Mouse (Mus musculus): ENCODE measurements around the gene Hemgn.

The Hemgn gene

GRCm38 (mm10) chr4:46413406-46413805, at the start of gene Hemgn:
Gene Hemgn, minus strand, starts transcription at chr4:46413506.
- no peak for DNase-seq (ENCODE audit: low read depth in 2 of 2, low spot score in 2 of 2)

- no peak for DNase-seq (ENCODE audit: low read depth in 2 of 2, low spot score in 2 of 2)
Observed at GRCm38 (mm10) chr4:46458411-46458810, 45.1 kb upstream of the Hemgn start.

GRCm38 (mm10) chr4:46457186-46457585, 43.9 kb upstream of the Hemgn start:
- DNase-seq (ENCODE audit: low read depth in 2 of 2, low spot score in 2 of 2), result no peak

GRCm38 (mm10) chr4:46456762-46457161, 43.5 kb upstream of the Hemgn start:
- DNase-seq (ENCODE audit: low read depth in 2 of 2, low spot score in 2 of 2), result no peak

GRCm38 (mm10) chr4:46454097-46454864, 41.0 kb upstream of the Hemgn start:
- no peak for DNase-seq (ENCODE audit: low read depth in 2 of 2, low spot score in 2 of 2)

DNA sequence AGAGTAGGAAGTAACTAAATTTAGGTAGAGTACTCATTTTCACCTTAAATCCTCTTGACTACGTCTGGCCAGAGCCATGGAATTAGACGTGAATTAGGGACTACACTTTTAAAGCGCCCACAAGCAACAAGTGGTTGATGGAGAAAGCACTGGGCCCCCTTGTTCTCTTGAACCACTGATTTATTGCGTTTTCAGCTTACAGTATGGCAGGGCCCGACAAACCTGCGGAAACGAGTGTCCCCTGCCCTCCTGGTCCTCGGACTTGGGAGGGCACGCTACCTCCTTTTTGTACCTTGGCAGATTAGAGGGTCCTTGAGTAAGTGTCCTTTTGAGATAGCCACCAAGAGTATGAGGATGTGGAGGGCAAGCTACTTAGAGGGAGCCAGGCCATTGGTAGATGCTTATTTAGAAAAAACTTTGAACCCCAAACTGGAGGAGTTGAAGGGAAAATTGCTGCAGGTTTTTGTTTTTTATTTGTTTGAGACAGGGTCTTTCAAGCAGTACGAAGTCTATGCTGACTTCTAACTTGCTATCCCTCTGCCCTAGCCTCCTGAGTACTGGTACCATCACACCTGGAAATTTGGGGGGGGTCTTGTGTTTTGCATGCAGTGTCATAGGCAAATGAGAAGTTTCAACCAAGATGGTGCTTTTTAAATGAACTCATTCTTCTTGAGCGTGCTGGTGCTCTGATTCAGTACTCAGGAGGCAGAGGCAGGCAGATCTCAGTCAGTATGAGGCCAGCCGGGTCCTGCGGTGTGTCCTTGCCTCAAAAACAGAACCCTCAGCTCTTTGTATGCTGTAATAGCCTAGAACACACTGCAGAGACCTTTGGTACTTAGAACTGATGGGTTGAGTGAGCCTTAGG, 39.8 kb upstream of the Hemgn start:
- peak in 1 of 2 experiments; percentile 6 for DNase-seq (ENCODE audit: low read depth in 2 of 2, low spot score in 2 of 2)

- DNase-seq (ENCODE audit: low read depth in 2 of 2, low spot score in 2 of 2), result peak; percentile 41 to 56
Observed at GRCm38 (mm10) chr4:46452481-46452850, 39.2 kb upstream of the Hemgn start.

- peak; percentile 60 to 70 for DNase-seq (ENCODE audit: low read depth in 2 of 2, low spot score in 2 of 2)
Observed at GRCm38 (mm10) chr4:46451758-46452480, 38.6 kb upstream of the Hemgn start.

- DNase-seq (ENCODE audit: low read depth in 2 of 2, low spot score in 2 of 2), result peak; percentile 43 to 67
Observed at GRCm38 (mm10) chr4:46451240-46451757, 38.0 kb upstream of the Hemgn start.

DNA sequence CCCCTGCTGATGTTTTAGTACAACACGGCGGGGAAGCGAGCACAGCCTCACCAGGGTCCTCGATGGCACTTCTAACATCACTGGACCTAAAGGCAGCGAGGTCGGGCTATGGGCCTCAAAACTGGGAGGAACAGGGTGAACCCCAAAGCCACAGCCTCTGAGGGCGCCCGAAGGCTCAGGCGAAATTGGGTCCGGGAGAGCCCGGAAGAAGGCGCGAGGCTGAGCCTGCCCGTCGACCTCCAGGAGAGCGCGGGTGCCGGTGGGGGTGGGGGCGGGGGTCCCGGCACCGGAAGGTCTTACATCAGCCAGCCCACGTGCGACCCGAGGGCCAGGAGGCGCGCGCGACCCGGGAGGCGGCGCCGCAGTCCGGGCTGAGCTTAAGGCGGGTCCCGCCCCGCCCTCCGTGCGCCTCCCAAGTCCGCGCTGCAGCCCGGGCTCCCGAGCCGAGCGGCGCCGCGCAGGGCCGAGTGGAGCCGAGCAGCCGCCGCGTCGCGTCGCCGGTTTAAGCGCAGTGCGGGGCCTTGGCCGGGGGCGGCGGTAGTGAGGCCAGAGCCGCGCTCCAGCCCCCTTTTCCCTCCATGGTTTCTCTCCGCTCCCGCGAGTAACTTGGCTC, 37.3 kb upstream of the Hemgn start, which contains the start of gene Anp32b:
Gene Anp32b, plus strand, starts transcription at position 384 of the 613 bp plus-strand sequence.
- DNase-seq (ENCODE audit: low read depth in 2 of 2, low spot score in 2 of 2), result peak; percentile 89

GRCm38 (mm10) chr4:46450020-46450518, 36.8 kb upstream of the Hemgn start:
- DNase-seq (ENCODE audit: low read depth in 2 of 2, low spot score in 2 of 2), result no peak

DNA sequence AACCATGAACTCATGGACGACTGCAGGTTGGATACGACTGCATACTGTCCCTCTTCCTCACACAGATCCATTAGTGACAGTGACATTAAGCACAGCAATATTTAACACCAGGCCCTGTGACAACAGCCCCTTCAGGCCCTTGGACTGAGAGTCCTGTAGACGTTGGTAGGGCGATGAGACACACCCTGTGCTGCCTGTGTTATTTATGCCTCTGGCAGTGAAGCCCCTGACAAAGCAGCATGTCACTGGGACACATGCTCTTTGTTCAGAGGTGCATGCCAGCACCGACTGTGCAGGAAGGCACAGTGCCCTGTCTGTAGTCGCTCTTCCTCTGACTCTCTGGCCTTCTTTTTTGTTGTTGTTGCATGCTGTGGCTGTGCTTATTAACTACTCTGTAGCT, 35.6 kb upstream of the Hemgn start:
- DNase-seq (ENCODE audit: low read depth in 2 of 2, low spot score in 2 of 2), result no peak

GRCm38 (mm10) chr4:46447461-46447860, 34.2 kb upstream of the Hemgn start:
- no peak for DNase-seq (ENCODE audit: low read depth in 2 of 2, low spot score in 2 of 2)

GRCm38 (mm10) chr4:46445237-46445945, 32.1 kb upstream of the Hemgn start:
- DNase-seq (ENCODE audit: low read depth in 2 of 2, low spot score in 2 of 2), result no peak

GRCm38 (mm10) chr4:46442501-46442900, 29.2 kb upstream of the Hemgn start:
- DNase-seq (ENCODE audit: low read depth in 2 of 2, low spot score in 2 of 2), result peak; percentile 41 to 60

DNA sequence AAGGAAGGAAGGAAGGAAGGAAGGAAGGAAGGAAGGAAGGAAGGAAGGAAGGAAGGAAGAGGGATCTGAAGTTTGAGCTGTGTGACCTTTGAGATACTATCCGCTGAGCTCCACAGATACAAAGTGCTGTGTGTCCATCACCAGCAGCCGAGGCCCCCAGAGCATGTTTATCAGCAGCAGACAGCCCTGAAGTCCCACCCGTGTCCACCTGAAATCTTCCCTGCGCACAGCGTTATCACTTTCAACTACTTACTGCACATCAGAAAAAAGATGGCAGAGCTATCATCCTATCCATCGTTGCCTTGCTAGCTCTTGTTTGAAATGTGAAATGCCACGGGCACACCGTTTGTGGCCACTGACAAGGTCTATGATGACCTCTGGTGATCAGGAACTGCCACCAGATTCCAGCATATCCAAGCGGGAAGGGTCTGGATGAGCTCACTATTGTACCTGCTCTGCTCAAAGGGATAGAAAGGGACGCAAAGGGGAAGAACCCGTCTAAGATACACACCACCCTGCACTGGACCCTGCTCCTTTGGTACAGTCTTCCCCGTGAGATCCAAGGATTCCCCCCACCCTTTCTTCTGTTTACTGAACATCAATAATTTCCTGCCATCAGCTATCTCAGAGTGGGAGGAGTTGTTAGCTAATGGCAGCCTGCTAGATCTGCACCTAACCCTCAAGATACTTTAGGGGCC, 19.2 kb upstream of the Hemgn start:
- no peak for DNase-seq (ENCODE audit: low read depth in 2 of 2, low spot score in 2 of 2)

- DNase-seq (ENCODE audit: low read depth in 2 of 2, low spot score in 2 of 2), result no peak
Observed at GRCm38 (mm10) chr4:46428903-46429499, 15.7 kb upstream of the Hemgn start.

DNA sequence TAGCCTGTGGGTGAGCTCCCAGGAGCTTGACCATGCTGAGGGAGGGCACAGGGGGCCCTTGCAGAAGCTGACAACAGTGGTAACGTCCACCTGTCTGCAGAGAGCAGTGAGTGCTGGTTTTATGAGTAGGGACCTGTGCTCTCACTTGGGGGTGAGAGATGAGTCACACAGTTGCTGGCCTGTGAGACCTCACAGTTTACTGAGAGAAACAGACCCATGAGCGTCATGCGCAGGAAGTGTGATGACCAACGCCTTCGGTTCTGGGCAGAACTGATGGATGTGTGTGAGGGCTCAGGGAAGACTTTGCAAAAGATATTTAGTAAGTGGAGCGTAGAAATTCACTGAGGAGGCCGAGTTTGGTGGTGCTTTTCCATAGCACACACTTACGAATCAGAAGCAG, 9.3 kb upstream of the Hemgn start:
- DNase-seq (ENCODE audit: low read depth in 2 of 2, low spot score in 2 of 2), result no peak

DNA sequence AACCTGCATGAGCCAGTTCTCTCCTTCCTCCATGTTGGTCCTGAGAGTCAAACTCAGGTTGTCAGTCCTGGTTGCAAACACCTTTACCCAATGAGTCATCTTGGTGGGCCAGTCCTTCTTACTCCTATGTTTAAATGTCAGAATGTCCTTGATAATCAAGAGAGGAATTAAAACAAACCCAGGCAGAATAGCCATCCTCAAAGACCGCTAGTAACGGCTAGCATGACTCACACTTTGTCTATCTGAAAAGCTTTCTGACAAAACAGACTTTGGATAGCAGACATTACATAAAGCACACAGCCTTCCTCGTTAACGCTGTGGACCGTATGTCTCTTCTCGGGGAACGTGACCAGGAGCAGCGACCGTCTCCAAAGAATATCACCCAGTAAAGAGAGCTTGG, 5.5 kb upstream of the Hemgn start:
- no peak for DNase-seq (ENCODE audit: low read depth in 2 of 2, low spot score in 2 of 2)

Data from CD8-positive naive resting alpha-beta T cell, adult 2 months (primary cell).